Mouse (Mus musculus) layer of hippocampus, adult 11-12 months (tissue): ENCODE data around the gene Usp36.
A peak's percentile ranks its signal among the peaks of the same experiment; 100 is the strongest.

ENCODE experiments used
- DNase-seq: peaks from one replicate; pipeline ENCODE4 v3.0.0; 2022; ENCODE audit warnings: low spot score

Gene Usp36

DNA sequence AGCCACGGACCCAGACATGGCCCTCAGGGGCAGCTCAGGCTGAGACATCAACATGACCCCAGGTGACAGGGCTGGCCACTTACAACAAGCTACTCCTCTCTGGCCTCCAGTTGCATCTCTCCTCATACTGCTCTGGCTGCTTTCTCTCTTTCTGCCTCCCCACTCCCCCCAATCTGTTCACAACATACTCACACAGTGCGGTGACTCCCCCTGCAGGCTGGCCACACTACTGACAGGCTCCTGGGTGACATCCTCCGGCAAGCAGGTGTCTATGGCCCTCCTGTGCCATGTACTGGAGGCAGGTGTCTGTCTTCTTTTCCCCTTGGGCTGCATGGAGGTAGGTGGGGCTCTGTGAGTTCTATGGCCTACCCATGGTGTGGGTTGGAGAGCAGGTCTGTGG is 7.9 kb upstream of the Usp36 start:
- DNase-seq, result no peak

DNA sequence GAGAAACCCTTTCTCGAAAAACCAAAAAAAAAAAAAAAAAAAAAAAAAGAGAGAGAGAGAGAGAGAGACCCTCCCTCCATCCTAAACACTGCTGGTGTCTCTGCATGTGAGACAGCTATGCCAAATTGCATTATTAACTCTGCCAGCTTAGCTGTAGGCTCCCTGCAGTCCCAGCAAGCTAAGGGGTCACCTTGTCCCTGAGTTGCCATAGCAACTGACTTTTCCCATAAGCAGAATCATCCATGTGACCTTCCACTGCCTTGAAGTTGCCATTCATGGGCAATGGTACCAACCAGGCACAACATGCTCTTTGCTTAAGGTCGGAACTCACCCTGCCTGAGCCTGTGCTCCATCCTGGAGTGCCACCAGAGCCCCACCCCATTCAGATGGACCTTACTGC is 5.0 kb upstream of the Usp36 start:
- DNase-seq, result no peak

DNA sequence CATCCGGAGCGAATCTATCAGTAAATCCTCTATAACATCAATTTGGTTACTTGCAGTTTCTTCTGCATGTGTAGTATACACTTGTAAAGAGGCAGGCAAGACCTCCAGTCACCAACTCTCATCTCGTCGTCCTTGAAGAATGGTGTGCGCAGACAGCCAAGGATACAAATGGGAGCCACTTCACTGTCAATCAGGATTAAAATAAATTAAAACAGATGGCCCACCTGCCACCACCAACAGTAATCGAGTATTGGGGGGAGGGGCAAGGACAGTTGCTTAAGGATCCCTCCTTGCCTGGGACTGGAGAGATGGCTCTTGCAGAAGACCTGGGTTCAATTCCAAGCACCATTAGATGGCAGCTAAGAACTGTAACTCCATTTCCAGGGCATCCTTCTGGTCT is 2.6 kb upstream of the Usp36 start:
- no peak for DNase-seq

GRCm38 (mm10) chr11:118289562-118289961 is 482 bp downstream of the Usp36 start:
- no peak for DNase-seq

- DNase-seq, result no peak
These were observed 970 bp downstream of the Usp36 start for GRCm38 (mm10) chr11:118289037-118289511.

DNA sequence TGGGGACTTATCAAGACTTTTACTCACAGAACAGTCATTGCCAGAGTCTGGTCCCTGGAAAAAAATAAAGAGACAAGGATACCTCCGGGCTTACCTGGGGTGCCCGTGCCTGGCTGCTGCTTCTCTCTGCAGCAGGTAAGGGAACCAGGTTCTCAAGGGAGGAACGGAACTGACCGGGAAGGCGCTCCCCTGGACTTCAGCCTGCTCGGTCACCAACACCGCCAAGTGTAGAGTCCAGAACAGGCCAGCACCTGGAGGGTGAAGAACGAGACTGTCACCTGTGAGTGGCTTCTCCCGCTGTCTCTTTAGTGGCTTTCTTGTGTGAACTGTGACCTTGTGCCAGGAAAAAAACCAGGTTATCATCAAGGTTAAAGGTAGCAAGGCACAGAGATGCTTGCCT is 2.5 kb downstream of the Usp36 start:
- no peak for DNase-seq

DNA sequence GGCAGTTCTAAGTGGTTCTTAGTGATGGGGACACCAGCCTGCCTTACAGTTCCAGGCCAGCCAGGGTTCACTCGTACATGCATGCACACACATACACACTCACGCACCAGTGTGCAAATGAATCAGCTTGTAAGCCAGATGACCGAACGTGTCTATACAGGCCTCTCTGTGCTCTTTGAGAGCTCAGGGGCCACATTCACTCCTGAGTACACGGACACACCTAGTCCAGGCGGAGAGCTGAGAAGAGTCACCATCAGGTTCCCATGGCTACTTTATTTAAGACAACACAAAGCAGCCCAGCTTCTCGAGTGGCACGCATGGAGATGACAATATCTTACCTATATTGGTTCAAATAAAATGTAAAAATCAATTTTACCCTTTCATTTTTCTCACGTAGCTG is 3.6 kb downstream of the Usp36 start:
- DNase-seq, result no peak

- no peak for DNase-seq
These were observed 4.3 kb downstream of the Usp36 start for GRCm38 (mm10) chr11:118285791-118286190.

DNA sequence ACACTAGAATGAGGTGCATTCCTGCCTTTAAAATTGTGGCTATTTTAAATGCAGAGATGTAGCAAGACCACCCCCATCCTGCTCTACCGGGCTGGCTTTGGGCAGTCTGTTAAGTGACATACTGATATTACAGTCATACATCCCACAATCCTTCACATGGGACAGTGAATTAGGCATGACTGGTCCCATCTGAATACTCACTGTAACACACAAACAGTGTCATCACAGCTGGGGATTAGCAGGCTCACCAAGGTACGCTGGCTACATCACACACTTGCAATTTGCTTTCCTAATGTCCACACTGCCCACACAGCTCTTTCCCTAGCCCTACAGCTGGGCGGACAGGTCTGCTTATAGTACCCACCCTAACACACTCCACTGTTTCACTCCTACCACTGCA is 9.8 kb downstream of the Usp36 start:
- no peak for DNase-seq

GRCm38 (mm10) chr11:118276328-118276727 is 13.7 kb downstream of the Usp36 start:
- no peak for DNase-seq

DNA sequence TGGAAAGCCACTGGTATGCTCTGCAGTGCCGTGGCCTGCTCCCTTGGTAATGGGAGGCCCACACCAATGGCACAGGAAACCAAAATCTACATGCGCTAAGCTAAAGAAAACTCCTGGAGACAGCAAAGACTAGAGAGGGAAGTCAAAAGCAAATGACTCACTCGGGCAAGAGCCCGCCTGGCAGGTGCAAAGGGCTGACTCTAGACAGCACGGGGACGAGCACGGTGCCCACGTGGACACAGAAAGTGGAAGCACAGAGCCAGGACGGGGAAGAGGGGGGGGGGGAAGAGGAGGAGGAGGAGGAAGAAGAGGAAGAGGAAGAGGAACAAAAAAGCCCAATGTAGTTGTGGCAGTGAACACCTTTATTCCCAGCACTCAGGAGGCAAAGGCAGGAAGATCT is 15.0 kb downstream of the Usp36 start:
- no peak for DNase-seq

DNA sequence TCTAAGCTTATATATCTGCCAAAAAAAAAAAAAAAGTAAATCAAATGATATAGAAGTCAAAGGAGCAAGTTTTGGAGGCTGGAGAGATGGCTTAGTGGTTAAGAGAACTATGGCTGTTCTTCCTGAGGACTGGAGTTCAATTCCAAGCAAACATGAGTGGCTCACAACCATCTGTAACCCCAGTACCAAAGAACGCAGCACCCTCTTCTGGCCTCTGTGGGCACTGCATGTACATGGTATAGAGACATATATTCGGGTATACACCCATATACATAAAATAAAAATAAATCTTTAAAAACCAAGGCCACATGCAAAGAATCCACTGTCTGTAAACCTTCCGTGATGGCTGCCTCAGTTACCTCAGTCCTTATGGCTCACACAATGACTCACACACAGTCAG is 20.2 kb downstream of the Usp36 start:
- DNase-seq, result no peak

DNA sequence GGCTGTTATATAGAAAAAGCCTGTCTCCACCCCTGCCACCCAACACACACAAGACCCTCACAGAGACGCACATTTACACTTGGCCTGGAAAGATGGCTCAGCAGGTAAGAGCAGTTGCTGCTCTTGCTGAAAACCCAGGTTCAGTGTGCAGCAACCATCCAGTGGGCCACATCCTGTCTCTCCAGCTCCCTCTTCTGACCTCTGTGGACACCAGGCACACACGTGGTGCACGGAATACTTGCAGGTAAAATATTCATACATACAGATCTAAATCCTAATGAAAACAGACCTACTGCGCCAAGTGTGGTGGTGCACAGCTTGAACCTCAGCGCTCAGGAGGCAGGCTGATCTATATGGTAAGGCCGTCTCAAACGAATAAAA is 23.4 kb downstream of the Usp36 start:
- DNase-seq, result no peak

DNA sequence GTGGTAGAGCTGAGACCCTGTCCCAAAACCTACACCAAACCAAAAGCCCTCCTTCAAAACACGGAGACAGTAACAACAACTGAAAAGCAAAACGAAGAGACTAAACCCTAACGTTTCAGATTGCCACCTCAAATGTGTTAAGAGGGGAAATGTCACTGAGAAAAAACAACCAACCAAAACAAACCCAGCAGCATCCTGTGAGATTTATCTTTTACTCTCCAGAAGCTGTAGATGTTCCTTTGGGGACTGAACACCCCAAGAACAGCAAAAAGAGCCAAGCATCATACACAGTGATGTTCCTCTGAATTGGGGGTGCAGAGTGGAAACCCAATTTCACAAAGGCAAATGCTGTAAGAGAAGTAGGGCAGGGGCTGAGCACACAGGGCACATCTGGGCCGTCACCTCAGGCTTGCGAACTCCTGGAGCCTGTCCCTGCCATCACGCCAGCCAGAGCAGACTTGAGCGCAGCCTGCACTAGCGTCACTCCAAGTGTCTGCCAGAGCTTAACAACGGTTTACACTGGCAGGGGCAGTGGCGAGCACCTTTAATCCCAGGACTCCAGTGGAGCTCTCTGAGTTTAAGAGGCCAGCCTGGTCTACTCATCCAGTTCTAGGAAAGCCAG is 23.9 kb downstream of the Usp36 start:
- no peak for DNase-seq

DNA sequence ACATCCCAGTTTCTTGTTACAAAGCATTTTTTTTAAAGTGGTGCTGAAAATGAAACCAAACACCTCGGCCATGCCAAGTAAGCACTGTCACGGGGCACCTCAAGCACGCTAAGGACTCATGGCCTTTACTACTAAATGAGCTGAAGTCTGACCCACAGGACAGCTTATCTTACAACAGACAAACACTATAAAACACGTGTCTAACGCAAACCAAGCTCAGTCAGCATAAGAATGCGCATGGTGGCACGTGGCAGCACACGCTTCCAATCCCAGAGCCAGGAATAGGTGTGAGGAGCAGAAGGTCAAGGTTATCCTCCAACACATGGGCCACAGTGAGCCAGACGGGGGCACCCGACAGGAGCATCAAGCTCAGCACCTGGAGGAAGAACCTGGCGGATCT is 24.4 kb downstream of the Usp36 start:
- DNase-seq, result no peak

DNA sequence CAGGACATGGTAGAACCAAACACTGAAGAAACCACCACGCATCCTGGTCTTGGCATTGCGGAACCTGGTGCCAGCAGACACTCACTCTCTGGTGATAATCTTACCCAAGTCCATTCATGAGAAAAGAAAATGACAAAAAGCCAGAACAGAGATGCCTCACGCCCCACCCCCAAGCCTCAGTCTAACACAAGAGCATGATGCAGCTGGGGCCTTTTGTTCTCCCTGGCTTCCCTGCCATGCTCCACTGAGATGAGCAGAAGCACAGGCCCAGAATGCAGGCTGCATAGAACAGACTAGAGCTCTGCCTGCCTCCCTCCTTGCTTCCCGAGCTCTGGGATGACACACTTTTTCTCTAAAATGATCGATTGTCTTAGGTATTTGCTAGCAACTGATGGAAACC is 26.9 kb downstream of the Usp36 start:
- peak; percentile 75 for DNase-seq

GRCm38 (mm10) chr11:118260081-118260480 is 30.0 kb downstream of the Usp36 start:
- no peak for DNase-seq

DNA sequence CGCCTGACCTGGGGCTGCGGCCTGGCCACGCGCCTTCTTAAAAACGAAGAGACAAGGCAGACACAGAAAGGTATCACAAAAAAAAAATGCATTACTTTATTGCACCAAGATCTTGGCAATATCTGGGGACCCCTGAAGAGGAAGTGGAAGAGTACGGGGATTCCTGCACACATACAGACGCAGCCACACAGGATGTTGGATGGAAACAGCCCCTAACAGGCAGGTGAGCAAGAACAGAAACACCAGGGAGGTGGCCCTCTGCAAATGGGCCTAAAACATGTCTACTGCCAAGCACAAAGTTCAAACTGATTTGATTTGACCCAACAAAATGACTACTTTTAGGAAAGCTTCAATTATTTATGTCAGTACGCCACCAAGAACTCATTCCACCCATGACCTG is 30.5 kb downstream of the Usp36 start:
- no peak for DNase-seq

DNA sequence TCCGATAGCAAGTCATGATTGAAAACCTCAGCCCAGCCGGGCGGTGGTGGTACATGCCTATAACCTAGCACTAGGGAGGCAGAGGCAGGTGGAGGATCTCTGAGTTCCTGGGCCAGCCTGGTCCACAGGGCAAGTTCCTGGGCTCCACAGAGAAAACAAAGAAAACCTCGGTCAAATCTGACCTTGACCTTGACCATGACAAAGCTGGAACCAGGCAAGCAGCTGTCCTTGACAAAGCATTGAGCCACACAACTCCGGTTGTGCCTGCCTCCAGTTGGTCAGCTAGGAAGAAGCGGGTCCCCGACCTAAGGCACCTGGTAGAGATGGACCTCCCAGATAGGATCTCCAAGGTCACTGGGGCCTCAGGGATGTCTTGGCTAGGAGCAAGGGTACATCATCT is 33.7 kb downstream of the Usp36 start:
- no peak for DNase-seq

DNA sequence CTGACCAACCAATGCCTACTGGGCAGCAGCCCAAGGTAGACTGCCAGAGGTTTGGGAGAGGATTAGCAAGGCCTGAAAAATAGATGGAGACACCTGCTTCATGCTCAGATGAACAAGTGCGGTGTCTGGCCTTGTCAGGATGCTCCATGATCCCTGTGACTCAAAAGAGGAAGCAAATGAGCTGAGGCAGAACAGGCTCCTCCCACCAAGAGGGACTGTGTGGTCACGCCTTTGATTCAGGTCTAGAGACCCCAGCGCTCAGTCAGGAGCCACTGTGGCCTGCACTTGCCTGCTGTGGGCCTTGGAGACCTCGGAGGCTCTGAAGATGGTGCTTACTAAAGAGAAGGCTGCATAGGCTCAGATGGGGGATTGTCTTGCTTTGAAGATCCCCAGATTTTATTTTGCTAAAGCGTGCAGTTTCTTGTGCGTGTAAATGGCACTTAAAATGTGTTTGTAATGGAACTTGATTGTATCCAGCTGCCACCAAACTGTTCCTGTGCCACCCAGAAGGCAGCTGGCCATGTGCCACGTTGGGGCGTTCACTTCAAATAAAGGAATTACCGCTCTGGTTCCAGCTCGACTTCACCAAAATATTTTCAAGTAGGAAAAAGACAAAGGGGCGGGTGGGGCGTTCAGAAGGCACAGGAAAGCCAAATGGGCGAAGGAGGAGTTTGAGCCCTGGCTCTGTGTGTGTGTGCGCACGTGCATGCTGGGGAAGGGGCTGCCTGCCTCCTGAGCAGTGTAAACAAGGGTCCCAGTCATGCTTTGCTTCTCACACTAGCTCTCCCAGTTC is 35.7 kb downstream of the Usp36 start:
- DNase-seq, result peak; percentile 69

DNA sequence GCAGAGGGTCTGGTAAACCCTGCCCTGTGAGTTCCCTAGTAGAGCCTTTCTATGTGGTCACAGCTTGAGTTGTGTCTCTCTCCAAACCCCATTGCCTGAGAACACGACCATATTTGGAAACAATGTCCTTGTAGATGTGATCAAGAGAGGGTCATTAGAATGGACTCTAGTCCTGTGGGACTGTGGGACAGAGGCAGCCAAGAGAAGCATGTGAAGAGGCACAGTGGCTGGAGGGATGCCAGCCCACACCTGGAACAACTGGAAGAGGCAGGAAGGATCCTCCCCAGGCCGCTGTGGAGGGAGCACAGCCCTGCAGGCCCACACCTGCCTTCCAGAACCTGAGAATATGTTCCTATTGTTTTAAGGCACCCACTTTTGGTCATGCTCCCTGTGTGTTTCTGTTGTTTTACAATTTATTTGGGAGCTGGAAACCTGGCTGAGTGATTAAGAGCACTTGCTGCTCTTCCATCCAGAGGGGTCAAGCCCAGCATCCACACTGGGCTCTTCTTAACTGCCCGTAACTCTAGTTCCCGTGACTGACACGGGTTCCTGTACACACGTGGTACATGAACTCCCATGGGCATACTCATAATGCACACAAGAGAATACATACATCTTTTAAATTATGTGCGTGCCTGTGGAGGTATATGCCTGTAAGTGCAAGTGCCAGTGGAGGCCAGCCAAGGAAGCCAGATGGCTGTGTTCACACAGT is 36.4 kb downstream of the Usp36 start:
- no peak for DNase-seq

- no peak for DNase-seq
These were observed 41.0 kb downstream of the Usp36 start for GRCm38 (mm10) chr11:118249012-118249383.
